ENCODE assay signal across 31 mouse cellular contexts in genomic region chr9:31428971-31429370, GRCm38 (mm10). TPM values are rescaled to one million over a fixed set of nuclear protein-coding genes. Genes with fewer than 3 reads are reported as not detected.
DNase-seq lines count a peak whose midpoint lies in the region; ATAC-seq and TF ChIP-seq lines count a peak whose summit lies in the region.
"Had no signal": no experiment of that assay in that cellular context is flagged by ENCODE, and none has a peak within 500 bp of the region (broad histone marks: within the 10 kb centered on the region; RNA-seq: fewer than 3 reads in every experiment).

No protein-coding gene starts in this region.

- H3K27me3 ChIP-seq in kidney, embryonic 16.5 days (ENCODE audit: insufficient read depth, low read length), result no peaks in the 10 kb centered on the region
- H3K27me3 ChIP-seq in CH12.LX (replicated peaks), result no peaks in the 10 kb centered on the region
- no peaks in the 10 kb centered on the region for H3K27me3 ChIP-seq in midbrain, postnatal 0 days (ENCODE audit: insufficient read depth, low read length)
- H3K27me3 ChIP-seq: embryonic facial prominence, embryonic 13.5 days; forebrain, embryonic 12.5 days; forebrain, embryonic 15.5 days; heart, embryonic 13.5 days had no signal

- TF ChIP-seq EP300 in CH12.LX (IDR thresholded peaks at IDR 0.05; ENCODE audit: low read length), result no peak

- DNase-seq in kidney, adult 11 months, result peak; percentile 30
- DNase-seq in kidney, postnatal 14 days, result no peak
- DNase-seq in kidney, postnatal 25 days, result peak; percentile 18 to 60
- DNase-seq in CH12.LX (ENCODE audit: extremely low read depth), result no peak
- DNase-seq in midbrain, postnatal 0 days (ENCODE audit: low spot score), result no peak
- DNase-seq: adrenal gland, postnatal 10 days; B cell, adult 2 months; cerebellum, adult 11-12 months; cerebellum, adult 8-10 months; cerebellum, postnatal 10 days; cerebellum, postnatal 36 days; embryo, embryonic 11 days; gastrocnemius, postnatal 10 days; gastrocnemius, postnatal 36 days; heart, adult 2 months; heart, postnatal 14 days; heart, postnatal 4 days had no signal

- no peak for TF ChIP-seq POLR2A in CH12.LX (IDR thresholded peaks at IDR 0.05; ENCODE audit: low read depth, low read length)

- in situ Hi-C loops in CH12.LX (cut with MboI; ENCODE audit: low pct_ligation_motif_present, low pct_unique_long_range_greater_than_20kb, low sequenced_read_pairs), result no loop called here

- no peak for TF ChIP-seq RAD21 in CH12.LX (IDR thresholded peaks at IDR 0.05; ENCODE audit: low read depth, low read length)

- H3K9ac ChIP-seq in kidney, embryonic 16.5 days (replicated peaks; ENCODE audit: low read length), result no peak overlapping the region
- H3K9ac ChIP-seq in CH12.LX (ENCODE audit: insufficient read depth, low read depth), result no peak overlapping the region
- H3K9ac ChIP-seq in midbrain, postnatal 0 days (replicated peaks; ENCODE audit: low read length, poor library complexity, severe bottlenecking), result no peak overlapping the region
- H3K9ac ChIP-seq: embryonic facial prominence, embryonic 13.5 days; forebrain, embryonic 12.5 days; forebrain, embryonic 15.5 days; heart, embryonic 13.5 days; hindbrain, embryonic 14.5 days had no signal

- H3K36me3 ChIP-seq in kidney, embryonic 16.5 days (ENCODE audit: insufficient read depth, low read length), result 0 out of 2 replicates have a peak, but pooled peaks cover 3% of the 10 kb centered on the region
- H3K36me3 ChIP-seq in CH12.LX (replicated peaks in 1 of 2; ENCODE audit: control insufficient read depth in 1 of 2, insufficient read depth in 1 of 2, low read length in 1 of 2), result peaks cover 0 to 10% of the 10 kb centered on the region in 2 experiments
- no peaks in the 10 kb centered on the region for H3K36me3 ChIP-seq in midbrain, postnatal 0 days (ENCODE audit: insufficient read depth, low read length)

- no peak overlapping the region for H3K27ac ChIP-seq in kidney, embryonic 16.5 days (ENCODE audit: low read length)
- H3K27ac ChIP-seq in CH12.LX (ENCODE audit: insufficient read depth, low read depth), result no peak overlapping the region
- peak overlapping the region; percentile 39 for H3K27ac ChIP-seq in brown adipose tissue, adult 24 weeks (replicated peaks; ENCODE audit: low read depth, low read length)
- H3K27ac ChIP-seq in midbrain, postnatal 0 days (ENCODE audit: low read depth, low read length), result no peak overlapping the region
- H3K27ac ChIP-seq: embryonic facial prominence, embryonic 10.5 days; embryonic facial prominence, embryonic 13.5 days; forebrain, embryonic 12.5 days; forebrain, embryonic 15.5 days; heart, adult 2 months; heart, embryonic 10.5 days; heart, embryonic 13.5 days; hindbrain, embryonic 14.5 days; hindbrain, postnatal 0 days had no signal

- H3K4me2 ChIP-seq in kidney, embryonic 16.5 days (replicated peaks; ENCODE audit: low read depth, low read length), result no peak overlapping the region
- H3K4me2 ChIP-seq in CH12.LX (ENCODE audit: insufficient read depth, low read depth, poor library complexity, severe bottlenecking), result 0 out of 2 replicates have a peak overlapping the region, but pooled peaks have one; percentile 49
- no peak overlapping the region for H3K4me2 ChIP-seq in midbrain, postnatal 0 days (ENCODE audit: low read depth, low read length, poor library complexity, severe bottlenecking)
- H3K4me2 ChIP-seq: embryonic facial prominence, embryonic 13.5 days; forebrain, embryonic 12.5 days; forebrain, embryonic 15.5 days; heart, embryonic 13.5 days; hindbrain, embryonic 14.5 days had no signal

- no peaks in the 10 kb centered on the region for H3K9me3 ChIP-seq in kidney, embryonic 16.5 days (ENCODE audit: low read length)
- H3K9me3 ChIP-seq in CH12.LX (replicated peaks; ENCODE audit: low read length), result no peaks in the 10 kb centered on the region
- H3K9me3 ChIP-seq in midbrain, postnatal 0 days (ENCODE audit: low read length), result no peaks in the 10 kb centered on the region
- H3K9me3 ChIP-seq: embryonic facial prominence, embryonic 10.5 days; embryonic facial prominence, embryonic 13.5 days; forebrain, embryonic 12.5 days; forebrain, embryonic 15.5 days; heart, embryonic 10.5 days; heart, embryonic 13.5 days had no signal

- 0 out of 2 replicates have a peak, but pooled peaks cover 8% of the 10 kb centered on the region for H3K4me1 ChIP-seq in kidney, embryonic 16.5 days (ENCODE audit: insufficient read depth, low read length)
- peaks cover 0 to 2% of the 10 kb centered on the region in 2 experiments; a peak in 1 of 4 replicates for H3K4me1 ChIP-seq in CH12.LX (ENCODE audit: control insufficient read depth in 1 of 2, insufficient read depth in 2 of 2)
- peaks cover 16% of the 10 kb centered on the region for H3K4me1 ChIP-seq in brown adipose tissue, adult 24 weeks (ENCODE audit: control insufficient read depth, insufficient read depth, insufficient read length, low read length)
- H3K4me1 ChIP-seq in midbrain, postnatal 0 days (ENCODE audit: insufficient read depth, low read length), result no peaks in the 10 kb centered on the region
- H3K4me1 ChIP-seq: embryonic facial prominence, embryonic 13.5 days; forebrain, embryonic 12.5 days; forebrain, embryonic 15.5 days; heart, embryonic 13.5 days had no signal

- H3K79me2 ChIP-seq in CH12.LX (replicated peaks; ENCODE audit: control insufficient read depth, extremely low read depth, insufficient read depth, poor library complexity, severe bottlenecking), result no peaks in the 10 kb centered on the region

- no peak overlapping the region for H3K4me3 ChIP-seq in kidney, embryonic 16.5 days (ENCODE audit: low read length)
- no peak overlapping the region for H3K4me3 ChIP-seq in CH12.LX (replicated peaks in 1 of 3; ENCODE audit: low read depth in 2 of 3, low read length in 2 of 3, poor library complexity in 1 of 3)
- no peak overlapping the region for H3K4me3 ChIP-seq in brown adipose tissue, adult 24 weeks (ENCODE audit: insufficient read depth, low read depth, low read length)
- no peak overlapping the region for H3K4me3 ChIP-seq in midbrain, postnatal 0 days (ENCODE audit: low read depth, low read length)
- H3K4me3 ChIP-seq: embryonic facial prominence, embryonic 10.5 days; embryonic facial prominence, embryonic 13.5 days; erythroblast, embryonic 14.5 days; forebrain, embryonic 12.5 days; forebrain, embryonic 15.5 days; heart, adult 2 months; heart, embryonic 10.5 days; heart, embryonic 13.5 days had no signal

- WGBS in kidney, embryonic 16.5 days, result 68% methylated on average over 7 of the region's 7 CpGs
- WGBS in midbrain, postnatal 0 days, result 93% methylated on average over 7 of the region's 7 CpGs

- TF ChIP-seq CTCF in CH12.LX (conservative IDR thresholded peaks at IDR 0.05 in 1 of 2, IDR thresholded peaks at IDR 0.05 in 1 of 2; ENCODE audit: low read depth in 2 of 2, low read length in 2 of 2), result no peak
- TF ChIP-seq CTCF in midbrain, postnatal 0 days (IDR thresholded peaks at IDR 0.05), result no peak

- dilution Hi-C loops in CH12.LX (cut with MboI; ENCODE audit: extremely low pct_ligation_motif_present, extremely low pct_unique_long_range_greater_than_20kb, low sequenced_read_pairs), result no loop called here

- no peak for ATAC-seq in kidney, embryonic 16.5 days (ENCODE audit: low FRiP score, low TSS enrichment)
- ATAC-seq in midbrain, postnatal 0 days (ENCODE audit: low FRiP score), result no peak
- ATAC-seq: forebrain, embryonic 15.5 days; hindbrain, postnatal 0 days had no signal

TF ChIP-seq in CH12.LX, 34 proteins besides CTCF, POLR2A, EP300 and RAD21:
- TF ChIP-seq BHLHE40 (IDR thresholded peaks at IDR 0.05; ENCODE audit: low read depth, low read length), result no peak
- no peak for TF ChIP-seq MYC (IDR thresholded peaks at IDR 0.05; ENCODE audit: low read depth, low read length)
- TF ChIP-seq JUN (IDR thresholded peaks at IDR 0.05; ENCODE audit: insufficient read depth, low read depth, low read length), result no peak

RNA-seq across cellular contexts. Expression of gene Tmem45b, which starts 35.3 kb away (rescaled TPM):
- polyA plus RNA-seq in kidney, embryonic 16.5 days (2015; fragmentation: Nextera tagmentation; extraction: Ambion mirVana), result 27.6 and 31.8 TPM in 2 replicates
- total RNA-seq in CH12.LX (2012; rRNA removed) (not detected in 2 replicates), CH12.LX (2014; rRNA removed) (not detected in 2 replicates)
- not detected in 2 replicates for polyA plus RNA-seq in CH12.LX (2012; ENCODE audit: insufficient read length, low read depth)
- 471 and 724 TPM in 2 replicates for polyA plus RNA-seq in brown adipose tissue, adult 24 weeks (2012; ENCODE audit: insufficient read depth, insufficient read length, missing spikeins)
- not detected in 2 replicates for total RNA-seq in midbrain, postnatal 0 days (2014; rRNA removed)
- 0.22 and 0.43 TPM in 2 replicates for polyA plus RNA-seq in midbrain, postnatal 0 days (2015; fragmentation: Nextera tagmentation; extraction: Ambion mirVana)
- total RNA-seq: granulocyte monocyte progenitor cell, adult 5-6 weeks; hindbrain, postnatal 0 days; MEL had no signal
- polyA plus RNA-seq: embryonic facial prominence, embryonic 10.5 days; erythroblast, embryonic 14.5 days; heart, embryonic 10.5 days; heart, embryonic 13.5 days; hindbrain, embryonic 11.5 days had no signal

RNA-seq across cellular contexts. Expression of gene Nfrkb, which starts 43.0 kb away (rescaled TPM):
- 21.9 and 23.4 TPM in 2 replicates for polyA plus RNA-seq in kidney, embryonic 16.5 days (2015; fragmentation: Nextera tagmentation; extraction: Ambion mirVana)
- total RNA-seq in CH12.LX (2012; rRNA removed), result 15.6 and 17.0 TPM in 2 replicates
- total RNA-seq in CH12.LX (2014; rRNA removed), result 15.2 and 15.5 TPM in 2 replicates
- 20.1 and 22.0 TPM in 2 replicates for polyA plus RNA-seq in CH12.LX (2012; ENCODE audit: insufficient read length, low read depth)
- 4.2 and 6.8 TPM in 2 replicates for polyA plus RNA-seq in brown adipose tissue, adult 24 weeks (2012; ENCODE audit: insufficient read depth, insufficient read length, missing spikeins)
- 38.1 and 43.4 TPM in 2 replicates for total RNA-seq in midbrain, postnatal 0 days (2014; rRNA removed)
- polyA plus RNA-seq in midbrain, postnatal 0 days (2015; fragmentation: Nextera tagmentation; extraction: Ambion mirVana), result 20.8 and 24.0 TPM in 2 replicates

Comparison
In these comparisons a context has a peak if more than half of its experiments do, and no peak if none do; other contexts are left out.
1. DNase-seq: peak in kidney, adult 11 months (single experiment) and kidney, postnatal 25 days (2 of 2); none in kidney, postnatal 14 days (single experiment), CH12.LX (single experiment) and midbrain, postnatal 0 days (single experiment).
2. RNA of gene Tmem45b, which starts 35.3 kb away (polyA plus RNA-seq): 471 to 724 TPM in brown adipose tissue, adult 24 weeks and 27.6 to 31.8 TPM in kidney, embryonic 16.5 days; 0.22 to 0.43 TPM in midbrain, postnatal 0 days and not detected in CH12.LX; every median in the first group is over 10 times any median in the second.